Mouse (Mus musculus) megakaryocyte-erythroid progenitor cell, adult 5-6 weeks (primary cell): ENCODE measurements around the gene Atad5. TPM values are rescaled to one million over a fixed set of nuclear protein-coding genes. Genes with fewer than 3 reads are reported as not detected.
"Not testable (repeated sequence)": the region's sequence is repeated elsewhere in the genome, so short reads cannot be mapped to it uniquely, and the experiment has no call there.

Experiments used
- ATAC-seq: replicated peaks from 2 replicates; pipeline ENCODE4 v1.8.0; 2016; ENCODE audit warnings: mild to moderate bottlenecking, inconsistent platforms; ENCODE audit not compliant: severe bottlenecking, poor library complexity, low FRiP score, low TSS enrichment
- total RNA-seq, 2 experiments: library from RNA; stranded (forward) in 1 of 2; stranded (reverse) in 1 of 2; fragments of 200-1000, 215-1000 nt in 1 of 2; fragments of >200 nt in 1 of 2; fragmentation: Nextera tagmentation in 1 of 2; gene quantifications; 2 replicates each; pipeline ENCODE4 v1.2.3; 2014 to 2017

The Atad5 gene
- total RNA-seq (2014; fragmentation: Nextera tagmentation) (42.8 and 42.9 TPM in 2 replicates), total RNA-seq (2017) (49.8 and 50.6 TPM in 2 replicates)

- ATAC-seq = peak; percentile 67
Measured at GRCm38 (mm10) chr11:80088917-80089816, at the start of gene Atad5. Gene Atad5 (plus strand): TSS chr11:80089400.

- peak; percentile 90 for ATAC-seq
Measured at GRCm38 (mm10) chr11:80042615-80043418, 46.4 kb upstream of the Atad5 start.

- ATAC-seq = no peak
Measured at GRCm38 (mm10) chr11:80043419-80043817, 45.8 kb upstream of the Atad5 start.

DNA sequence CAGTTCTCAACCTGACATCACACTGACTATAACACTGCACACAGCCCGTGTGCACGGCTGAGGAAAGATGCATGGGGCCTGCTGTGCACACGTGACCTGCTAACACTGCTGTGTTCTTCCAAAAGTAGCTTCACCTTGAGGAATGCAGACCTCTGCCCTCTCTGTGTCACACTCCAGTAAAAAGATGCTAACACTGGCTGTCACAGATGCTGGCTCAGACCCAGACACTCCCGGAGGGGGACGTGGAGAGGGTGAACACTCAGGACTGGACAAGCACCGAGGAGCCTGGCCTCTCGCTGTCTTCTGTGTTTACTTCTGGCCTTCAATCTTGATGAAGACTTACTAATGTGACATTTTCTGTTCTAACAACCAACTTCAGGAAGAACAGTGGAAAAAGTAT, 42.3 kb upstream of the Atad5 start:
- no peak for ATAC-seq

DNA sequence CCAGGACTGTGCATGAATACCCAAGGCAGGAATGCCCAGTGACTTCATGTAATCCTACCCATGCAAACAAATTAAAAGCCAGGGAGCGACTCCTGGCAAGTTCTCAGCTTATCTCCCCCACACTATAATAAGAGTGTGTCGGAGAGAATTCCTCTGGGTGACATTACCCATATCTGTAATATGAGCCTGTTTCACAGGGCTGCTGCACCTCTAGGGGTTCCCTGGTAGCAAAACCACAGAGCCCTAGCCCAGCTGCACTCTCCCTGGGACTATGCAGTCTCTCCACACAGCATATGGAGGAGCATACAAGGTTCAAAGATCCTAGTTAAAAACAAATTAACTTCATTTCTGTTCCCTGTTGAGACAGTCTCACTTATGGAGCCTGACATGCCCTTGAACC, 39.1 kb upstream of the Atad5 start:
- ATAC-seq = 0 out of 2 replicates have a peak, but pooled peaks have one; percentile 41

- no peak for ATAC-seq
Measured at GRCm38 (mm10) chr11:80052456-80052855, 36.7 kb upstream of the Atad5 start.

DNA sequence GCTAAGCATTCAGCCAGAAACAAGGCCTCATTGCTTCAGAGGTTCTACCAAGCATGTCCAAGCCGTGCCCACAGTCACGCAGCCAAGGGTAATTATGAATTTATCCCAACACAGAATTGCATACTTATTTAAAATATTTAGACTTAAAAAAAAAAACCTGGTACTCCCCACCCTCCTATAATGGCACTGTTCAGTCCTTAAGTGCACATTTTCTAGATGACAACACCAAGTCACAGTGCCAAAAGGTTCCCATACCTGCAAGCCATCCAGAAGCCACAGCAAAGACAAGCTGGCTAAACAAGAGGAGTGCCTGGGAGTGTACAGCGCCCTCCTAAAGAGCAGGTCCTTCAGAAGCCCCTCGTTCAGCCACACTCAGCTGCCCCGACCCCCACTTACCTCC, 36.0 kb upstream of the Atad5 start:
- no peak for ATAC-seq

DNA sequence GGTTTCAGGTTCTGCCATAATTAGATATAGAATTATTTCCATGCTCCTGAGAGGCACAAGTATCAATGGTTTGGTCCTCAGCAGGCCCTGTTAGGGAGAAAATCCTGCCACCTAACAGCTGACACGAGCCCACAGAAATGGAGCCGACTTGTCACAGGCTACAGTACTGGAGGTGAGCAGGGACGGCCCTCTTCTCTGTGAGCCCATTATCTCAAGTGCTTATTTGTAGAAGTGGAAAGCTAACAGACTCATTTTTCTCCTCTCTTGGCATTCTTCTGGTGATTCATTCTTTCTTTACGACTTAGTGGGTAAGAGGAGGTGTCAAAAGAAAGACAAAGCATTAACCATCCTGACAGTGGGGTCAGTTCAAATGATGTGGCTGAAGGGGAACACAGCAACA, 34.5 kb upstream of the Atad5 start:
- no peak for ATAC-seq

GRCm38 (mm10) chr11:80056141-80056540, 33.1 kb upstream of the Atad5 start:
- no peak for ATAC-seq

GRCm38 (mm10) chr11:80062159-80062558, 27.0 kb upstream of the Atad5 start:
- ATAC-seq = no peak

- ATAC-seq = not testable (repeated sequence)
Measured at GRCm38 (mm10) chr11:80066373-80066772, 22.8 kb upstream of the Atad5 start.

DNA sequence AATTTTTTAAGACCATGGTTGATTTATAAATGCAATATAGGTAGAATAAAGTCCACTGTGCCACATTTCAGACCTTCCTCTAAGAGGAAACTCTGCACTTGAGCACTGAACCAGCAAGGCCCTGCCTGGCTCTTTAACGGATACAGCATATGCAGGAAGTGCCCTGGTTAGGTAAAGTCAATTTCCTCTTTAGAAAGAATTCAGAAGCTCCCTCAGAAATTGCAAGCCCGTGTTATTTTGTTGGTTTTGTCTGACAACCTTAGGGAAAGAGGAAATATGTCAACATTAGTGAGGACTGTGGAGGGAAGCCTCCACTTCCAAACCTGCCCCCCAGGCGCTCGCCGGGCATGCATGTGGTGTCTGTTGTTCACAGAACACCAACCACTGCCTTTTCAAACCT, 21.6 kb upstream of the Atad5 start:
- ATAC-seq = no peak

DNA sequence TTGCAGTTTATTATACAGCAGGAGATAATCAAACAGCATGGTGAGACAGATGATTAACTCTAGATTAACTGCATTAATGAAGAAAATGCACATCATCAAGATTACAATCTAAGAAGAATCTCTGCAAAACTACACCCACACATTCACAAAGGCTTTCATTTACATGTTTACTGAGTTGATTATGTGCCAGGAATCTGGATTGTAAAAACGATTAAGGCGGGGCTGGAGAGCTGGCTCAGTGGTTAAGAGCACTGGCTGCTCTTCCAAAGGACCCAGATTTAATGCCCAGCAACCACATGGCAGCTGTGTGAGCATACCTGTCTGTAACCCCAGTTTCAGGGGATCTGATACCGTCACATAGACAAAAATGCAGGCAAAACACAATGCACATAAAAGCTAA, 19.4 kb upstream of the Atad5 start:
- ATAC-seq = no peak

- ATAC-seq = no peak
Measured at GRCm38 (mm10) chr11:80071039-80071438, 18.2 kb upstream of the Atad5 start.

GRCm38 (mm10) chr11:80072365-80072764, 16.8 kb upstream of the Atad5 start:
- no peak for ATAC-seq

- ATAC-seq = no peak
Measured at GRCm38 (mm10) chr11:80075608-80076277, 13.5 kb upstream of the Atad5 start.

GRCm38 (mm10) chr11:80077784-80078545, 11.2 kb upstream of the Atad5 start:
- ATAC-seq = no peak

- no peak for ATAC-seq
Measured at GRCm38 (mm10) chr11:80078831-80079230, 10.4 kb upstream of the Atad5 start.

DNA sequence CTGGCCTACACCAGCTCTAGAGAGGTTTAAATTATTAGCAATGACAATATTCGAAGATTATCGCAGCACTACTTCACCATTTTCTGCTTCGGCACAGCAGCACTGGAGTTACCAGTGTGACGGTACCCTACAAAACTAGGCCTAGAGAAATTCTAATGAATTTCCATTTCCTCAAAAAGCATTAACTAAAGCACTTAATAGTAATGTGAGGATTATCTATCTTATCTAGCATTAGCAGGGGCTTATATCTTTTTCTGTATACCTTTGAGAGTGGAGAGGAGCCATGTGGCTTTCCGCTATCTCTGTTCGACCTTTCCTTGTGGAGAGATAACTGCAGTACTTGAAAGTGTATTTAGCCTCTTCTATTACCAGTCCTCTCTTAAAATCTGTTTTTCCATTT, 9.4 kb upstream of the Atad5 start:
- peak; percentile 18; the same call in 1 of the 2 replicates for ATAC-seq
